Mouse (Mus musculus): ENCODE results near the gene Cubn. TPM values are rescaled to one million over a fixed set of nuclear protein-coding genes. Genes with fewer than 3 reads are reported as not detected.

Cubn gene
- polyA plus RNA-seq, 1 experiment, result not detected

DNA sequence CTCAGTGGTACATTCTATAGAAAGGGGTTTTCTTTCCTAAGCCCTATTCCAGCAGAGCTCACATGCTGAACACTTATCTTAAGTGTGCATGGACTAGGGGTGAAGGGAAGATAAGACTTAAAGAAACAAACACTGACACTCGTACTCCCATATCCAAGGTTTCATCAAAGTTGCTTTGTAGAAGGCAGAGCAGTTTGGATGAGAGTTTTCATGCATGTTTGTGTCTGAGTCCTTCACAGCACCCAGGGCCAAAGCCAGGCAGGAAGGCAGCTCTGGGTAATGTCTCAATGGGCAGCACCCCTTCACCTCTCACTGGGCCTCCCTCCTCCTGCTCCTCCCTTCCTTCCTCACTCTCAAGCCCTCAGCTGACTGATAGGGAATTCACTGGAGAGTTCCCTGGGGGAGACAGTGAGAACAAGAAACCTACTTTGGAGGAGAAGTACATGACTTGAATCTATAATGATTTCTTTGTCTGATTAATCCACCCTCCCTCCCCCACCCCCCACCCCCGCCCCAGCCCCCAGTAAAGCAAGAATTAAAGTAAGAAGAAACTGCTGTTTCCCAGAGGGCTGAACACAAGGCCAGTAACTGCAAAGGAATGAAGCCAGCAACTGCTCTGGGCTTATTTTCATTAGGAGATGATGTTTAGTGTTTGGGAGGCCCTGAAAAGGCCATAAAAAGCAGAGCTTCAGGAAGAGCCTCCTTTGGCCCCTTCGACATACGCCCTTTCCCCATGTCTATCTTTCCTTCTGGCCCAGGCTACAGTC lies 106.7 kb downstream of the Cubn start:
- Histone ChIP-seq H3K9me3 (ENCODE audit: control insufficient read depth, low read length) (no peaks in the 10 kb centered on the region), H3K4me1 (ENCODE audit: control insufficient read depth) (peaks cover 39% of the 10 kb centered on the region), H3K36me3 (ENCODE audit: control insufficient read depth) (no peaks in the 10 kb centered on the region), H3K27me3 (ENCODE audit: control insufficient read depth) (no peaks in the 10 kb centered on the region), H3K4me3 (replicated peaks) (peak overlapping the region; percentile 36)
- TF ChIP-seq TAL1 (IDR thresholded peaks at IDR 0.05; ENCODE audit: low read length), result peak; percentile 71
- peak; percentile 80 for TF ChIP-seq GATA1 (IDR thresholded peaks at IDR 0.05; ENCODE audit: low read length)

DNA sequence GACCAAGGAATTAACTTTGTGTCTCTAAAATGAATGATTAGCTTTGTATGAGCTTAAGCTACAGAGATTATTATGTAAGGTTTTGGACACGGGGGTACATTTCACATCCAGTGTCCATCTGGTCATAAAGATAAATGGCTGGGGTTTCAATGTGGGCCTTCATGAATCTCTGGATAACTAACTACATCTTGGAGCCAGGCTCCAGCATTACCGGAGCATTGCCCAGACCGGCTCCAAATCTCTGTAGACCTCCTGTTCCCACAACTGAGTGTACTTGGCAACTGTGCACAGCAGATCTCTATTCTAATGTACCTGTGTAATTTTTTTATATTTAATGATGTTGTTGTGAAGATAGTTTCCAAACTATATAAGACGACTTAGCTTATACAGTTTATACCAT lies 115.4 kb downstream of the Cubn start:
- Histone ChIP-seq H3K27me3 (ENCODE audit: control insufficient read depth) (no peaks in the 10 kb centered on the region), H3K4me3 (replicated peaks) (no peak overlapping the region), H3K9me3 (ENCODE audit: control insufficient read depth, low read length) (no peaks in the 10 kb centered on the region), H3K4me1 (ENCODE audit: control insufficient read depth) (peaks cover 7% of the 10 kb centered on the region), H3K36me3 (ENCODE audit: control insufficient read depth) (no peaks in the 10 kb centered on the region)
- no peak for TF ChIP-seq TAL1 (IDR thresholded peaks at IDR 0.05; ENCODE audit: low read length)
- TF ChIP-seq GATA1 (IDR thresholded peaks at IDR 0.05; ENCODE audit: low read length), result no peak

DNA sequence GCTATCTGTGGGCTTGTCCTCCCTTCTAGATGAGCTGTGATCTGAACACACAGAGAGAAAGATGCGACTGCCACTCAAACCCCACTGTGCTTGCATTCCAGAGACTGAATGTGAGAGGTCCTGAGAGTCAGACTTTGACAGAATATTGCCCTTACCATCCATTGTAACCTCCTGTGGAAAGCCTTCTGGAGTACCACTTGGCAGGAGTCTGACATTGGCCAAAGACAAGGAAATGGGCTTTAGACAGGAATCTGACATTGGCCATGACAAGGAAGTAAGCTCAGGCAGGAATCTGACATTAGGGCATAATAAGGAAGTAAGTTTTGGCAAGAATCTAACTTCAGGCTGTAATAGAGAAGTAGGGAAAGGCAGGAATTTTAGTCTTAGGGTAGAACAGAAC lies 118.3 kb downstream of the Cubn start:
- no peaks in the 10 kb centered on the region for H3K36me3 ChIP-seq (ENCODE audit: control insufficient read depth)
- H3K4me3 ChIP-seq (replicated peaks), result no peak overlapping the region
- H3K27me3 ChIP-seq (ENCODE audit: control insufficient read depth), result no peaks in the 10 kb centered on the region
- no peaks in the 10 kb centered on the region for H3K9me3 ChIP-seq (ENCODE audit: control insufficient read depth, low read length)
- H3K4me1 ChIP-seq (ENCODE audit: control insufficient read depth), result no peaks in the 10 kb centered on the region; the same call in none of the 2 replicates
- TF ChIP-seq GATA1 (IDR thresholded peaks at IDR 0.05; ENCODE audit: low read length), result no peak
- no peak for TF ChIP-seq TAL1 (IDR thresholded peaks at IDR 0.05; ENCODE audit: low read length)

DNA sequence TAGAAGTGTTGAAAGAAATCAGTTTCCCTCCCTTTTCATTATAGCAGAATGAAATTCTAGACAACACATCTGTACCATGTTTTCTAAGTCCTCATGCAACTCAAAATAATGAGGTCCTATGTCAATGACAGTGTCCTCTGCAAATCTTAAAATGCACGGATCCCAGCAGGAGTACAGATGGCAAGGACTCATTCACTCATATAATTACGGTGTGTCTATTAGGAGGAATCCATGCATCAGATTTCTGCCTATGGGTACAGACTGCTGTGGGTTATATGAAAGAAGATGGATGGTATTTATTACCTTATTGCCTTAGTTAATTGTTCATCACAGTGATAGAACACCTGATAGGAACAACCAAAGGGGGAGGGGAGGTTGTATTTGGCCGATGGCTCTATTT lies 118.8 kb downstream of the Cubn start:
- H3K4me3 ChIP-seq (replicated peaks), result no peak overlapping the region
- TF ChIP-seq TAL1 (IDR thresholded peaks at IDR 0.05; ENCODE audit: low read length) (no peak), GATA1 (IDR thresholded peaks at IDR 0.05; ENCODE audit: low read length) (no peak)
- no peaks in the 10 kb centered on the region; the same call in none of the 2 replicates for H3K4me1 ChIP-seq (ENCODE audit: control insufficient read depth)
- no peaks in the 10 kb centered on the region for H3K36me3 ChIP-seq (ENCODE audit: control insufficient read depth)
- no peaks in the 10 kb centered on the region for H3K27me3 ChIP-seq (ENCODE audit: control insufficient read depth)
- H3K9me3 ChIP-seq (ENCODE audit: control insufficient read depth, low read length), result no peaks in the 10 kb centered on the region

DNA sequence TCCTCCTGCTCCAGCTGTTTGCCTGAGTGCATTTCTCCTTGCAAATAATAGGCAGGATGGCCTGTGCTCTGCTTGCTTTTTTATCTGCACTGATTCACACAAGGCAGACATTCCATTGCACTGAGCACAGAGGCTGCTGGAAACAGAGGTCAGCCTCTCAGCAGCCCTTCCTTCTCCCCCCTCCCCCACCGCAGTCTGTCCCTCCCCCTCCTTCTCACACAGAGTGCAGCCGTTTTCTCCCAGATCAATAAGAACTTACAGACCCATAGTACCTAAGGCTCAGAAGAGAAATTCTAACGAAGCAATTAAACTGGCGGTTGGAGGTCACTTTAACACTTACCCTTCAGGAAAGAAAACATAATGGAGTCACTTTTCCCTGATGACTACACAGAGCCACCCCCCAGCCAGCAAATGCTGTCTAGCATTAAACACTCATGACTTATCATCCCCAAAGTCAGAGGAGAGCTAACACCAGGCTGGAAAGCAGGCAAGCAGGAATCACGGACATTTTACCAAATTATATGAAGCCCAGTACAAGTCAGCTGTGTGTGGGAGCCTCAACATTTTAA lies 119.3 kb downstream of the Cubn start:
- Histone ChIP-seq H3K9me3 (ENCODE audit: control insufficient read depth, low read length) (no peaks in the 10 kb centered on the region), H3K36me3 (ENCODE audit: control insufficient read depth) (no peaks in the 10 kb centered on the region), H3K4me3 (replicated peaks) (no peak overlapping the region), H3K27me3 (ENCODE audit: control insufficient read depth) (no peaks in the 10 kb centered on the region), H3K4me1 (ENCODE audit: control insufficient read depth) (no peaks in the 10 kb centered on the region; the same call in none of the 2 replicates)
- TF ChIP-seq GATA1 (IDR thresholded peaks at IDR 0.05; ENCODE audit: low read length) (no peak), TAL1 (IDR thresholded peaks at IDR 0.05; ENCODE audit: low read length) (no peak)

DNA sequence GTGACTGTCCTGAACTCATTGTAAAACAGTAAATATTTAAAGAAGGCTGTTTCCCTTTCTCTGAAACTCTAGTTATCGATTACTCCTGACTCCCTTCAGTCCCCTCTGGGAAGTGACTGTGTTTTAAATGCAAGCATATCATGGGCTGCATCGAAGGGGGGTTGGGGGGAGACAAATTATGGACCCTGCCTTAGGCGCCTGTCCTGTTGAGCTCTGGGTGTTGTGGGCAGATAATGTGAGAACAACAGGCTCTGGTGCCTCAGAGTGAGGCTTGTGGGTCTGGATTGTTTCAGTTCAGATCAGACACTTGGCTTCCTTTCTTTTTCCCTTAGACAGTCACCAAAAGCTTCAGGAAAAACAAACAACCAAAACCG lies 119.8 kb downstream of the Cubn start:
- TF ChIP-seq GATA1 (IDR thresholded peaks at IDR 0.05; ENCODE audit: low read length) (no peak), TAL1 (IDR thresholded peaks at IDR 0.05; ENCODE audit: low read length) (no peak)
- Histone ChIP-seq H3K27me3 (ENCODE audit: control insufficient read depth) (no peaks in the 10 kb centered on the region), H3K9me3 (ENCODE audit: control insufficient read depth, low read length) (no peaks in the 10 kb centered on the region), H3K4me1 (ENCODE audit: control insufficient read depth) (no peaks in the 10 kb centered on the region; the same call in none of the 2 replicates), H3K36me3 (ENCODE audit: control insufficient read depth) (no peaks in the 10 kb centered on the region), H3K4me3 (replicated peaks) (no peak overlapping the region)

DNA sequence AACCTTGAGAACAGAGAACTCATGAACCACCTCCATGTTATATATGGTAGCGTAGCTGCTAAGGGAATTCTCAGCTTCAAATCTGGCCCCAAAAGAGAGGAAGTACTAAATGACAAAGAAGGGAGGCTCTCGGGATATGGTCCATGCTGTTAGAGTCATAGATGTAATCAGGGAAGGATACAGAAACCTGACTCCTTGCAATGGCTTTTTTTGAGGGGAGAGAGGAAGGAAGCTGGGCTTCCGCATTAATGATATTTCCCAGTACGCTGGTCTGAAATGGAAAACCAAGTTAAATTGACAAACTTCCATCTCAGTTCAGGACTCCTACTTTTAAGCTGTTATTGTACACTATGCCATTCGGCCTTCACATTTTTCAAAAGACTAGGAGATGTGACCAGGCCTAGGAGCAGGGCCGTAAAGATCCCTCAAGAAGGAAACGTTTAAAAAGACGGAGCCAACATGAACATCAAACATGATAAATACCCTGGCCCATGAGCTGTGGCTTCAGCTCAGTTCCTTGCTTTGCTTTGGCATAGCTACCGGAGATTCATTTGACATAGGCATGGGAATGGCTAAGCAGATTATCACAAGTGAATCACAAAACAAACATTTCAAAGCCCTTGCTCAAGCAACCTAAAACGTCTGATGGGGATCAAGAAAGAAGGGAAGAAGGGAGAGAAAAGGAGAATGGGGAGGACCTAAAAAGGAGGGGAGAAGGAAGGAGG lies 120.4 kb downstream of the Cubn start:
- TF ChIP-seq GATA1 (IDR thresholded peaks at IDR 0.05; ENCODE audit: low read length) (no peak), TAL1 (IDR thresholded peaks at IDR 0.05; ENCODE audit: low read length) (no peak)
- Histone ChIP-seq H3K4me1 (ENCODE audit: control insufficient read depth) (no peaks in the 10 kb centered on the region; the same call in none of the 2 replicates), H3K27me3 (ENCODE audit: control insufficient read depth) (no peaks in the 10 kb centered on the region), H3K9me3 (ENCODE audit: control insufficient read depth, low read length) (no peaks in the 10 kb centered on the region), H3K4me3 (replicated peaks) (no peak overlapping the region), H3K36me3 (ENCODE audit: control insufficient read depth) (no peaks in the 10 kb centered on the region)

DNA sequence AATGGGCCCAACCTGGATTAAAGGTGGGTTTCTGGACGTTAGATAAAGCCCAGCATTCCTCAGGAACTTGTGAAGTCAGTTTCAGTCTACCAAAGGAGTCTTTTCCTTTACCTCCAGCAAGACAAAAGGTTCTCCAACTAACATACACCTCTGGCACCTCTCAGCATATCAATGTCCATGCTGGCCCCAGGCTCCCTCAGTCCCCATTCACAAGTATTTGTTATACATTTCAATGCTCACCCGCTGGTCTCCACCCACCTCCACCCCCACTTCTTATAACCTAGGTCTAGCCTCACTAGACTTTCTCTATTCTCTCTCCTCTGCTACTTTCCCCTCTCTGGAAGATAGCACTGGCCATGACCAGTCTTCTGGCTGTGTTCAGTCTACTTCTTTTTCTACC lies 121.1 kb downstream of the Cubn start:
- no peaks in the 10 kb centered on the region for H3K9me3 ChIP-seq (ENCODE audit: control insufficient read depth, low read length)
- H3K36me3 ChIP-seq (ENCODE audit: control insufficient read depth), result no peaks in the 10 kb centered on the region
- H3K4me1 ChIP-seq (ENCODE audit: control insufficient read depth), result no peaks in the 10 kb centered on the region; the same call in none of the 2 replicates
- TF ChIP-seq GATA1 (IDR thresholded peaks at IDR 0.05; ENCODE audit: low read length), result no peak
- no peak for TF ChIP-seq TAL1 (IDR thresholded peaks at IDR 0.05; ENCODE audit: low read length)
- H3K27me3 ChIP-seq (ENCODE audit: control insufficient read depth), result no peaks in the 10 kb centered on the region
- no peak overlapping the region for H3K4me3 ChIP-seq (replicated peaks)

DNA sequence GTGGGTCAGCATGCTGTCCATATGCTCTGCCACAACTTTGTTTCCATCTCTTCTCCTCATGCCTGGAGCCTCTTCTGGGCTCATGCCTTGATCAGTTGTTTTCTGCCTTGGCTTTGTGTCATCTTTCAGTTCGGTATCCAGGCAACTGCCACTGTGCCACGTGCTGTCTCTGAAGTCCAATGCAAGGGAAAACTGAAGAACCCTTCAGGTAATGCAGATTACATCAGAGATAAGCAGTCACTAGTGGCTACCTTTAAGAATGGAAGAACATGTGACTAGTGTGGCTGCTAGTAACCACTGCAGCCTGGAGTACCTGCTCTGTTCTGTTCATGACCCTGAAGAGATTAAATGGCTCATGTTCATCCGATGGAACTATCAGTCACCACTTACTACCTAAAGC lies 123.1 kb downstream of the Cubn start:
- Histone ChIP-seq H3K27me3 (ENCODE audit: control insufficient read depth) (no peaks in the 10 kb centered on the region), H3K4me3 (replicated peaks) (no peak overlapping the region), H3K9me3 (ENCODE audit: control insufficient read depth, low read length) (no peaks in the 10 kb centered on the region), H3K36me3 (ENCODE audit: control insufficient read depth) (no peaks in the 10 kb centered on the region), H3K4me1 (ENCODE audit: control insufficient read depth) (no peaks in the 10 kb centered on the region; the same call in none of the 2 replicates)
- TF ChIP-seq TAL1 (IDR thresholded peaks at IDR 0.05; ENCODE audit: low read length), result no peak
- no peak for TF ChIP-seq GATA1 (IDR thresholded peaks at IDR 0.05; ENCODE audit: low read length)
